Mouse (Mus musculus) CH12.LX (cell line): ENCODE measurements around the gene Hlcs. TPM values are rescaled to one million over a fixed set of nuclear protein-coding genes. Genes with fewer than 3 reads are reported as not detected.

Experiments used
- DNase-seq: peaks from one replicate; pipeline ENCODE4 v3.0.0-alpha.2; 2013; ENCODE audit errors: extremely low read depth
- H3K27ac ChIP-seq: 2 replicates; pipeline ENCODE4 v1.5.1; 2012; ENCODE audit warnings: low read depth, mild to moderate bottlenecking, control low read depth, moderate library complexity; ENCODE audit not compliant: insufficient read depth
- H3K27me3 ChIP-seq: replicated peaks from 2 replicates; pipeline ENCODE3; 2012; ENCODE audit warnings: inconsistent platforms
- H3K36me3 ChIP-seq, 2 experiments: replicated peaks in 1 of 2; 2 replicates each; pipeline versions ENCODE3 to v1.6.1; 2012; ENCODE audit warnings: inconsistent platforms in 1 of 2, low read length in 1 of 2, mild to moderate bottlenecking in 1 of 2, mixed read lengths in 1 of 2, moderate library complexity in 1 of 2; ENCODE audit not compliant: control insufficient read depth in 1 of 2, insufficient read depth in 1 of 2
- H3K4me1 ChIP-seq, 2 experiments: 2 replicates each; pipeline ENCODE4 v1.6.1; 2012; ENCODE audit warnings: inconsistent platforms in 1 of 2, moderate library complexity in 1 of 2; ENCODE audit not compliant: insufficient read depth in 2 of 2, control insufficient read depth in 1 of 2
- H3K4me2 ChIP-seq: 2 replicates; pipeline ENCODE4 v1.6.1; 2012; ENCODE audit warnings: low read depth, mild to moderate bottlenecking, control low read depth; ENCODE audit not compliant: poor library complexity, insufficient read depth, severe bottlenecking
- H3K4me3 ChIP-seq, 3 experiments: fragments of 150-350 bp in 1 of 3; sonication (generic) in 1 of 3; replicated peaks in 1 of 3; 2 replicates each; pipeline versions ENCODE3 to v1.5.1; 2011 to 2012; ENCODE audit warnings: low read depth in 2 of 3, low read length in 2 of 3, mild to moderate bottlenecking in 2 of 3, moderate library complexity in 2 of 3, control low read depth in 1 of 3, improper control_type of control experiment in 1 of 3, inconsistent platforms in 1 of 3, mixed read lengths in 1 of 3; ENCODE audit not compliant: poor library complexity in 1 of 3
- H3K79me2 ChIP-seq: replicated peaks from 2 replicates; pipeline ENCODE4 v1.6.1; 2012; ENCODE audit warnings: mild to moderate bottlenecking, moderate library complexity; ENCODE audit not compliant: control insufficient read depth, poor library complexity, insufficient read depth, severe bottlenecking; ENCODE audit errors: extremely low read depth
- H3K9ac ChIP-seq: 2 replicates; pipeline ENCODE4 v1.6.1; 2012; ENCODE audit warnings: low read depth, mild to moderate bottlenecking, control low read depth, moderate library complexity; ENCODE audit not compliant: insufficient read depth
- H3K9me3 ChIP-seq: replicated peaks from 2 replicates; pipeline ENCODE3; 2012; ENCODE audit warnings: low read length, inconsistent platforms, mixed read lengths
- BHLHE40 ChIP-seq: IDR thresholded peaks from 2 replicates; pipeline ENCODE4 v1.6.1; 2011; ENCODE audit warnings: mild to moderate bottlenecking, low read depth, low read length, improper control_type of control experiment
- CTCF ChIP-seq, 2 experiments: IDR thresholded peaks in 1 of 2; conservative IDR thresholded peaks in 1 of 2; 2 replicates each; pipeline ENCODE4 v1.5.1; 2011 to 2012; ENCODE audit warnings: low read depth in 2 of 2, low read length in 2 of 2, improper control_type of control experiment in 1 of 2, inconsistent platforms in 1 of 2, mild to moderate bottlenecking in 1 of 2, moderate library complexity in 1 of 2
- JUN ChIP-seq: IDR thresholded peaks from 2 replicates; pipeline ENCODE4 v1.6.1; 2011; ENCODE audit warnings: low read depth, mild to moderate bottlenecking, low read length, improper control_type of control experiment, moderate library complexity; ENCODE audit not compliant: insufficient read depth
- KAT2A ChIP-seq: IDR thresholded peaks from 2 replicates; pipeline ENCODE4 v1.6.1; 2012; ENCODE audit warnings: low read length, improper control_type of control experiment, inconsistent platforms; ENCODE audit not compliant: insufficient replicate concordance
- MAFK ChIP-seq: IDR thresholded peaks from 2 replicates; pipeline ENCODE4 v1.6.1; 2011; ENCODE audit warnings: low read length, improper control_type of control experiment; ENCODE audit not compliant: insufficient replicate concordance
- MAX ChIP-seq: IDR thresholded peaks from 2 replicates; pipeline ENCODE4 v1.6.1; 2011; ENCODE audit warnings: low read length, improper control_type of control experiment
- MAZ ChIP-seq: IDR thresholded peaks from 2 replicates; pipeline ENCODE4 v1.6.1; 2012; ENCODE audit warnings: low read depth, mild to moderate bottlenecking, inconsistent platforms, low read length, improper control_type of control experiment, moderate library complexity
- MEF2A ChIP-seq: IDR thresholded peaks from 2 replicates; pipeline ENCODE4 v1.6.1; 2014; ENCODE audit warnings: low read depth, mild to moderate bottlenecking, inconsistent platforms, low read length, improper control_type of control experiment, borderline replicate concordance
- MXI1 ChIP-seq: IDR thresholded peaks from 2 replicates; pipeline ENCODE4 v1.6.1; 2011; ENCODE audit warnings: mild to moderate bottlenecking, low read depth, low read length, improper control_type of control experiment
- MYC ChIP-seq: IDR thresholded peaks from 2 replicates; pipeline ENCODE4 v1.6.1; 2011; ENCODE audit warnings: low read depth, mild to moderate bottlenecking, improper control_type of control experiment, low read length
- NRF1 ChIP-seq: IDR thresholded peaks from 2 replicates; pipeline ENCODE4 v1.6.1; 2014; ENCODE audit warnings: low read depth, mild to moderate bottlenecking, inconsistent platforms, low read length, improper control_type of control experiment, moderate library complexity
- PAX5 ChIP-seq: IDR thresholded peaks from 2 replicates; pipeline ENCODE4 v1.6.1; 2012; ENCODE audit warnings: low read length, inconsistent platforms, mixed read lengths
- RCOR1 ChIP-seq: conservative IDR thresholded peaks from 2 replicates; pipeline ENCODE4 v1.6.1; 2012; ENCODE audit warnings: low read depth, mild to moderate bottlenecking, inconsistent platforms, low read length, improper control_type of control experiment
- SIN3A ChIP-seq: IDR thresholded peaks from 2 replicates; pipeline ENCODE4 v1.6.1; 2012; ENCODE audit warnings: low read length, improper control_type of control experiment, inconsistent platforms
- TBP ChIP-seq: conservative IDR thresholded peaks from 2 replicates; pipeline ENCODE4 v1.6.1; 2011; ENCODE audit warnings: low read depth, low read length, improper control_type of control experiment
- USF1 ChIP-seq: IDR thresholded peaks from 2 replicates; pipeline ENCODE4 v1.6.1; 2014; ENCODE audit warnings: low read depth, mild to moderate bottlenecking, inconsistent platforms, low read length, improper control_type of control experiment
- ZC3H11A ChIP-seq: IDR thresholded peaks from 2 replicates; pipeline ENCODE4 v1.6.1; 2012; ENCODE audit warnings: low read depth, mild to moderate bottlenecking, inconsistent platforms, low read length, improper control_type of control experiment
- ZNF384 ChIP-seq: IDR thresholded peaks from 2 replicates; pipeline ENCODE4 v1.6.1; 2012; ENCODE audit warnings: low read depth, low read length, improper control_type of control experiment, inconsistent platforms
- dilution Hi-C: fragments of 300-500 bp; cut with MboI; formaldehyde crosslinking; loops from 2 replicates; pipeline ENCODE4 v1.14.3; 2020; ENCODE audit warnings: low sequenced_read_pairs; ENCODE audit not compliant: extremely low pct_unique_long_range_greater_than_20kb, extremely low pct_ligation_motif_present
- in situ Hi-C: fragments of 300-500 bp; cut with MboI; formaldehyde crosslinking; loops from 3 replicates; pipeline ENCODE4 v1.14.3; 2019; ENCODE audit warnings: low sequenced_read_pairs, low pct_ligation_motif_present, low pct_unique_long_range_greater_than_20kb, mixed read lengths
- polyA plus RNA-seq: library from polyadenylated mRNA; unstranded; fragments of >175 nt; gene quantifications from 2 replicates; pipeline ENCODE4 v1.2.1, GENCODE M21; 2012; ENCODE audit warnings: low read depth; ENCODE audit not compliant: insufficient read length
- total RNA-seq, 2 experiments: library from RNA; depleted of rRNA; stranded (reverse); fragments of 300-350 nt in 1 of 2; fragments of >200 nt in 1 of 2; gene quantifications; 2 replicates each; pipeline ENCODE4 v1.2.3; 2012 to 2014

Gene Hlcs
- total and polyA plus RNA-seq, 3 experiments, result 5.3 to 12.5 (median 9.4) TPM

DNA sequence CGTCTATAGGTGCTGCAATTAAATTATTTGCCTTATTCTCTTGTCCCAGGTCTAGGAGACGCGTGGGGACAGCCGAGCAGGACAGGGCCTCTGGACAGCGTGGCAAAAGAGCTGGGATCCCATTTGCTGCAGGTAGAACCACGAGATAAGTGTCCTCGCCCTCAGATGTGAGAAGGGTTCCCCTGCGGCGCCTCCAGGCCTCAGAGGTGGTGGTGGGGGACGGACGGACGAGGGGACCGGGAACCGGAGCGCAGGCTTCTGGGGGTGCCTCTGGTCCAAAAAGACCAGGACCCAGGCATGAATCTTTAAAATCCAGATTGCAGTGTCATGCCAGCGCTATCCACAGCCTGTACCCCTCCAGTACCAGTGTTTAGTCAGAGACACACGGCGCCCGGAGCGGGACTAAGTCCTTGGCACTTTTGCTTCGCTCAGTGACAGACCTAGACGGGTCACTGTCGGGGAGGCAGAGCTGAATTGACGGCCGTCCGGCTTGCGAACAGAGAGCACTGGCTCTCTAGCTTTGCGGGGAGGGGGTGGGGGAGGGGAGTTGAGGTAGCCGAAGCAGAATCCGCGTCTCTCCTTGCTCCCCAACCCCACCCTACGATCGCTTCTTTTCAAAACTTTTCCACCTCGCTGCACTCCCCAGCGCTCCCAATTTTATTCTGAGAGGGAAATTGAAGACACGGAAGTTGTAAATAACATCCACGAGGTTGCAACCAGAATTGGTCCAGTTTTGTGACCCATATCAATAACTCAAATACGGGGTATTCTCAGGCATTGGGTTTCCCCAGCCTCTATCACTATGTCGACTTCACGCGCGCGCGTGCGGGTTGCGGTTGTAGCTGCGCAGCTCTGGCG lies 218.9 kb downstream of the Hlcs start:
- H3K9me3 ChIP-seq, result no peaks in the 10 kb centered on the region
- H3K27me3 ChIP-seq, result no peaks in the 10 kb centered on the region
- in situ Hi-C loops (no loop called here), dilution Hi-C loops (no loop called here)
- DNase-seq, result no peak
- H3K4me1 ChIP-seq, result peaks cover 11 to 24% of the 10 kb centered on the region in 2 experiments
- no peaks in the 10 kb centered on the region for H3K79me2 ChIP-seq
- no peak overlapping the region for H3K4me3 ChIP-seq
- H3K27ac ChIP-seq, result no peak overlapping the region
- H3K36me3 ChIP-seq, result no peaks in the 10 kb centered on the region
- no peak overlapping the region for H3K9ac ChIP-seq
- no peak for TF ChIP-seq NRF1
- no peak for TF ChIP-seq MAZ
- no peak for TF ChIP-seq ZC3H11A
- no peak for TF ChIP-seq MEF2A
- TF ChIP-seq MYC, result no peak
- no peak for TF ChIP-seq SIN3A
- no peak for TF ChIP-seq MXI1
- TF ChIP-seq KAT2A, result no peak
- no peak for TF ChIP-seq RCOR1
- no peak for TF ChIP-seq MAX
- TF ChIP-seq JUN, result no peak
- TF ChIP-seq PAX5, result no peak
- no peak for TF ChIP-seq CTCF (conservative IDR thresholded peaks at IDR 0.05 in 1 of 2, IDR thresholded peaks at IDR 0.05 in 1 of 2; ENCODE audit: low read depth in 2 of 2, low read length in 2 of 2)
- TF ChIP-seq, all 38 proteins: peak for 0
- H3K4me2 ChIP-seq, result no peak overlapping the region

DNA sequence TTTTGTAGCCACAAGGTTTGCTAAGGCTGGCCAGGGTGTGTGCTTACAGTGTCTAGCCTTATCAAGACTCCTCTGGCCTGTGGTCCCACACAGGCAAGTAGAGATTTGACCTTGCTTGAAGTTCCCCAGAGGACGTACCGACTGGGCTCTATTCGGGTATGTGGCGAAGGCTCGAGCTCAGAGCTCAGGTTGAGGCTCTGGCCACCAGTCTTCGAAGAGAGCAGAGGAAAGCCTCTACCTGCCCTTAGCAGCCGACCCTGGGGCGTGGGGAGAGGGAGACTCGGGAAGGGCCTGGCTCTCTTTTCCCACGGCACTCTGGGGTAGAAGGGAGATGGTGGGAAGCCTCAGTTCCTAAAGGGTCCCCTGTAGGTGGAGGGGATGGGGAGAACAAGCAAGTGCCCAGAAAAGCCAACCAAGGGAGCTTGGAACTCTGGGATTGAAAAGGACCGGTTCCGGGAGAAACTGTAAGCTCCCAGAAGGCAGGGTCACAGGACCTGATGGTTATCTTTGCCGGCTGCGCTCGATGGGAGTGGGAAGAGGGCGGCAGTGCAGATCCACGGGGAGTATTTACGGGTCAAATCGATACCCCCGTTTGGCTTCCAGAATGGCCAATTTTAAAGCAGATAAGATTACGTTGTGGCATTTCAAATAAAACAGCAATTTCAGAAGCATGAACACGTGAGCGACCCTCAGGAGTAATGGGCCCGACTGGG lies 220.1 kb downstream of the Hlcs start:
- dilution Hi-C loops (no loop called here), in situ Hi-C loops (no loop called here)
- no peaks in the 10 kb centered on the region for H3K27me3 ChIP-seq
- no peaks in the 10 kb centered on the region for H3K9me3 ChIP-seq
- H3K4me2 ChIP-seq, result no peak overlapping the region
- H3K27ac ChIP-seq, result no peak overlapping the region
- H3K9ac ChIP-seq, result no peak overlapping the region
- H3K4me3 ChIP-seq, result no peak overlapping the region
- peaks cover 6 to 13% of the 10 kb centered on the region in 2 experiments for H3K4me1 ChIP-seq
- no peaks in the 10 kb centered on the region for H3K79me2 ChIP-seq
- TF ChIP-seq ZNF384 (no peak), CTCF (conservative IDR thresholded peaks at IDR 0.05 in 1 of 2, IDR thresholded peaks at IDR 0.05 in 1 of 2; ENCODE audit: low read depth in 2 of 2, low read length in 2 of 2) (no peak), MEF2A (no peak), USF1 (no peak), NRF1 (no peak), PAX5 (no peak), BHLHE40 (no peak), TBP (no peak), MAFK (no peak)
- DNase-seq, result no peak
- H3K36me3 ChIP-seq, result no peaks in the 10 kb centered on the region
